Mouse (Mus musculus) hindbrain, embryonic 14.5 days (tissue): ENCODE data around the gene Abcc8. TPM values are rescaled to one million over a fixed set of nuclear protein-coding genes. Genes with fewer than 3 reads are reported as not detected.
A peak's percentile ranks its signal among the peaks of the same experiment; 100 is the strongest.
"Not testable (repeated sequence)": the region's sequence is repeated elsewhere in the genome, so short reads cannot be mapped to it uniquely, and the experiment has no call there.

Source experiments
- ATAC-seq: fragments of 200-750 bp; cut with Nextera tagmentation; 2 replicates; pipeline ENCODE4 v1.8.0; 2017; ENCODE audit warnings: moderate number of reproducible peaks, mild to moderate bottlenecking, moderate TSS enrichment, moderate library complexity; ENCODE audit not compliant: low FRiP score
- DNase-seq: peaks from one replicate; pipeline ENCODE4 v3.0.0-alpha.2; 2015; ENCODE audit warnings: low spot score
- H3K27ac ChIP-seq: fragments of 300-500 bp; sonication (generic); 2 replicates; pipeline ENCODE4 v1.5.1; 2014; ENCODE audit warnings: mild to moderate bottlenecking, moderate library complexity
- H3K27me3 ChIP-seq: fragments of 300-500 bp; sonication (generic); 2 replicates; pipeline ENCODE4 v1.6.1; 2014; ENCODE audit warnings: mild to moderate bottlenecking, low read length, mixed read lengths; ENCODE audit not compliant: control insufficient read depth, insufficient read depth
- H3K36me3 ChIP-seq: fragments of 300-500 bp; sonication (generic); replicated peaks from 2 replicates; pipeline ENCODE4 v1.6.1; 2014; ENCODE audit not compliant: control insufficient read depth, insufficient read depth
- H3K4me1 ChIP-seq: fragments of 300-500 bp; sonication (generic); replicated peaks from 2 replicates; pipeline ENCODE4 v1.6.1; 2014; ENCODE audit warnings: antibody characterized with exemption, low read length, mixed read lengths; ENCODE audit not compliant: control insufficient read depth, insufficient read depth
- H3K4me2 ChIP-seq: fragments of 300-500 bp; sonication (generic); replicated peaks from 2 replicates; pipeline ENCODE4 v1.6.1; 2014; ENCODE audit warnings: mild to moderate bottlenecking, moderate library complexity
- H3K4me3 ChIP-seq: fragments of 300-500 bp; sonication (generic); replicated peaks from 2 replicates; pipeline ENCODE4 v1.5.1; 2014; ENCODE audit warnings: mild to moderate bottlenecking, low read length
- H3K9ac ChIP-seq: fragments of 300-500 bp; sonication (generic); 2 replicates; pipeline ENCODE4 v1.6.1; 2014
- H3K9me3 ChIP-seq: fragments of 300-500 bp; sonication (generic); 2 replicates; pipeline ENCODE4 v1.6.1; 2016; ENCODE audit warnings: low read length; ENCODE audit not compliant: control insufficient read depth
- WGBS: fragments of 180-500 bp; shearing (Covaris S2); extraction: QIAGEN DNeasy Blood & Tissue Kit; methylation state at CpG from one replicate; pipeline ENCODE4 v1.1.7; 2014; 5-methylcytosine and 5-hydroxymethylcytosine counted together
- polyA plus RNA-seq: library from polyadenylated mRNA; unstranded; fragments of >200 nt; fragmentation: Nextera tagmentation; extraction: Ambion mirVana; gene quantifications from 2 replicates; pipeline ENCODE4 v1.2.1, GENCODE M21; 2014

Abcc8 gene
- polyA plus RNA-seq, 1 experiment from 2014 or later: 13.8 TPM

DNA sequence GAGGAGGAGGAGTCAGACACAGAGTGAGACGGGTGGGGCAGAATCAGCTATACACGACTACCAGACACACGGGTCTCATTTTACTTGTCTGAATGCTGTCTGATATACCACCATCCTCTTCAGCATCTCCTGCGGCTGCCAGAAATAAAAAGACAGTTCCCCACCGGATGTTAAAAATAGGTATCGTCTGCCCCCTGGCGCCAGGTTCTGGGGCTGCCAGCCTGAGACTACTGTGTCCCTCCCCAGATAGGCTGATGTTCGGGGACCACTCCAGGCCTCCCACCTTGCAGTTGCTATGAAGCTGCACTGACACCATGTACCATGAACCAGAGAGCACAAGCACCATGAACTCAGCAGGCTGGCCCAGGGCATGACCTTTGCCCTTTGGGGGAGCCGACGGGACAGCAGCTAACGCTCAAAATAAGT lies 24.2 kb upstream of the Abcc8 start:
- H3K36me3 ChIP-seq: no peaks in the 10 kb centered on the region
- 39% methylated on average over 11 of the region's 11 CpGs for WGBS
- no peak overlapping the region for H3K4me3 ChIP-seq
- H3K27ac ChIP-seq: no peak overlapping the region
- no peak overlapping the region for H3K9ac ChIP-seq
- H3K9me3 ChIP-seq: no peaks in the 10 kb centered on the region
- no peaks in the 10 kb centered on the region for H3K27me3 ChIP-seq
- ATAC-seq (peak; percentile 35; the same call in 1 of the 2 replicates), DNase-seq (peak; percentile 67)
- peaks cover 9% of the 10 kb centered on the region; the same call in 1 of the 2 replicates for H3K4me1 ChIP-seq
- H3K4me2 ChIP-seq: no peak overlapping the region

- Histone ChIP-seq H3K4me3 (no peak overlapping the region), H3K9ac (no peak overlapping the region), H3K9me3 (no peaks in the 10 kb centered on the region), H3K27me3 (no peaks in the 10 kb centered on the region), H3K4me2 (0 out of 2 replicates have a peak overlapping the region, but pooled peaks have one; percentile 4), H3K4me1 (peaks cover 9% of the 10 kb centered on the region; the same call in 1 of the 2 replicates), H3K36me3 (no peaks in the 10 kb centered on the region), H3K27ac (no peak overlapping the region)
- ATAC-seq (no peak), DNase-seq (no peak)
- WGBS: 22% methylated on average over 14 of the region's 14 CpGs
These were observed 21.8 kb upstream of the Abcc8 start for GRCm38 (mm10) chr7:46201649-46202048.

DNA sequence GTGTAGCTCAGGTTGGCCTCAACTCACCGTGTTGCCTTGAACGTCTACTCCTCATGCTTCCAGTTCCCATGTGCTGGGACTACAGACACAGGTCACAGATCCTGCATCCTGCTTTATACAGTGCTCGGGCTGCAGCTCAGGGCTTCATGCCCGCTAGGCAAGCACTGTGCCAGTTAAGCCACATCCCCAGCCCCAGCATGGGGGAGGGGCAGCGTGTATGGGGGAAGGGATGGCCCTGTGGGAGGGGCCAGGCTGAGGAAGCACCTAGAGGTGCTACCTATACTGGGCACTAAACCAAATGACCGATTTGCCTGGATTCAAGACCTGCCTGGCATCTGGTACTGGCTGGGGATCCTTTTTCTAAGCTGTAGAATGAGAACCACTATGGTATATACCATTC lies 20.2 kb upstream of the Abcc8 start:
- Histone ChIP-seq H3K36me3 (no peaks in the 10 kb centered on the region), H3K4me3 (no peak overlapping the region), H3K27ac (no peak overlapping the region), H3K4me1 (peaks cover 9% of the 10 kb centered on the region; the same call in 1 of the 2 replicates), H3K9me3 (no peaks in the 10 kb centered on the region), H3K27me3 (no peaks in the 10 kb centered on the region), H3K4me2 (no peak overlapping the region), H3K9ac (no peak overlapping the region)
- ATAC-seq (no peak), DNase-seq (no peak)
- WGBS: 71% methylated on average over 6 of the region's 6 CpGs

DNA sequence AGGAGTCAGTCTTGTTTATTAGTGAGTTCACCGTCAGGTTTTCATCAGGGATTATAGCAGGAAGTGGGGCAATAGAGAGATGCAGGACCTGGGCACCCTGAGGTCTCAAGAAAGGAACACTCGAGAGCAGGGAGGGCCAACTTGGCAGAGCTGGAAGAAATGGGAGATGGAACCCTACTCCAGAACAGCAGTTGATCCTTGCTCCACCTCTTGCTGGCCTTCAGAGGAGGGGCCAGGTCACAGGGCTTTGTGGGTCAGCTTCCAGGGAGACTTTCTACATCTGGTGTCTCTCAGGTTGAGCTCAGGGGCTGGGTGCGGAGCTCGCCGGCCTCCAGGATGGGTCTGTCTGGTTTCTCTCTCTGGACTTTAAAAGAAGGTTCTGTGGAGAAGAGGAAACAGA lies 15.5 kb upstream of the Abcc8 start:
- no peak overlapping the region for H3K4me2 ChIP-seq
- WGBS: 90% methylated on average over 5 of the region's 5 CpGs
- H3K4me1 ChIP-seq: no peaks in the 10 kb centered on the region
- DNase-seq (no peak), ATAC-seq (no peak)
- H3K9me3 ChIP-seq: no peaks in the 10 kb centered on the region
- H3K27ac ChIP-seq: no peak overlapping the region
- no peaks in the 10 kb centered on the region for H3K36me3 ChIP-seq
- H3K9ac ChIP-seq: no peak overlapping the region
- no peak overlapping the region for H3K4me3 ChIP-seq
- H3K27me3 ChIP-seq: no peaks in the 10 kb centered on the region

DNA sequence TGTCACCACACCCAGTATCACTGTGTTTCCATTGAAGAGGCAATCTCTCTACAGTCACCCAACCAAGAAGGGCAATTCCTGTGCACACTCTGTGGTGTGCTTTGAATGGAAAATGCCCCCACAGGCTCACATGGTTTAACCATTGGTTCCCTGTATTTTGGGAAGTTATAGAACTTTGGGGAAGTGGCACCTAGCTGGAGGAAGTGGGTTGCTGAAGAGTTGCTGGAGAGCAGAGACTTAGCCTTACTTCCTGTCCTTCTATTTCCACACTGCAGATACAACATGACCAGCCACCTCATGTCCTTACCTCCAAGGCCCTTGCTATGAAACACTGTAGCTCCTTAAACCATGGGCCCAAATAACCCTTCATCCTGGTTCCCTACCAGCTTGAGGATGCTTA lies 4.4 kb upstream of the Abcc8 start:
- no peak overlapping the region for H3K9ac ChIP-seq
- no peaks in the 10 kb centered on the region; the same call in 1 of the 2 replicates for H3K4me1 ChIP-seq
- no peak overlapping the region for H3K4me3 ChIP-seq
- no peaks in the 10 kb centered on the region for H3K9me3 ChIP-seq
- H3K36me3 ChIP-seq: no peaks in the 10 kb centered on the region
- DNase-seq (no peak), ATAC-seq (no peak)
- H3K27me3 ChIP-seq: peaks cover 19% of the 10 kb centered on the region
- H3K4me2 ChIP-seq: no peak overlapping the region
- H3K27ac ChIP-seq: no peak overlapping the region

GRCm38 (mm10) chr7:46181590-46181989 lies 1.8 kb upstream of the Abcc8 start:
- peak; percentile 43; the same call in 1 of the 2 replicates for ATAC-seq

GRCm38 (mm10) chr7:46168980-46169379 lies 10.9 kb downstream of the Abcc8 start:
- not testable (repeated sequence) for ATAC-seq

More at GRCm38 (mm10) chr7:46181590-46181989, 1.8 kb upstream of the Abcc8 start:
- Histone ChIP-seq H3K36me3 (no peaks in the 10 kb centered on the region), H3K27me3 (peaks cover 32% of the 10 kb centered on the region), H3K9ac (no peak overlapping the region), H3K4me1 (no peaks in the 10 kb centered on the region; the same call in 1 of the 2 replicates), H3K4me3 (no peak overlapping the region), H3K4me2 (no peak overlapping the region), H3K9me3 (no peaks in the 10 kb centered on the region), H3K27ac (no peak overlapping the region)
- DNase-seq: peak; percentile 82
- 2% methylated on average over 3 of the region's 3 CpGs for WGBS

GRCm38 (mm10) chr7:46168402-46168801 lies 11.4 kb downstream of the Abcc8 start:
- 94% methylated on average over 6 of the region's 6 CpGs for WGBS
- DNase-seq (no peak), ATAC-seq (no peak)
- Histone ChIP-seq H3K4me2 (no peak overlapping the region), H3K36me3 (no peaks in the 10 kb centered on the region), H3K27ac (no peak overlapping the region), H3K4me3 (no peak overlapping the region), H3K4me1 (no peaks in the 10 kb centered on the region), H3K9ac (no peak overlapping the region), H3K27me3 (no peaks in the 10 kb centered on the region), H3K9me3 (no peaks in the 10 kb centered on the region)

More at GRCm38 (mm10) chr7:46168980-46169379, 10.9 kb downstream of the Abcc8 start:
- not testable (repeated sequence) for H3K4me1 ChIP-seq, H3K4me3 ChIP-seq, H3K27me3 ChIP-seq, H3K4me2 ChIP-seq, H3K9me3 ChIP-seq, H3K9ac ChIP-seq, H3K27ac ChIP-seq, DNase-seq, H3K36me3 ChIP-seq
- WGBS: 89% methylated on average over 1 of the region's 1 CpGs

GRCm38 (mm10) chr7:46167901-46168300 lies 11.9 kb downstream of the Abcc8 start:
- no peaks in the 10 kb centered on the region for H3K4me1 ChIP-seq
- 94% methylated on average over 7 of the region's 7 CpGs for WGBS
- H3K4me3 ChIP-seq: no peak overlapping the region
- H3K27ac ChIP-seq: no peak overlapping the region
- no peaks in the 10 kb centered on the region for H3K9me3 ChIP-seq
- H3K27me3 ChIP-seq: no peaks in the 10 kb centered on the region
- no peak for DNase-seq
- H3K9ac ChIP-seq: no peak overlapping the region
- no peak overlapping the region for H3K4me2 ChIP-seq
- no peaks in the 10 kb centered on the region for H3K36me3 ChIP-seq
- ATAC-seq: no peak

GRCm38 (mm10) chr7:46165876-46166275 lies 14.0 kb downstream of the Abcc8 start:
- WGBS: 93% methylated on average over 11 of the region's 11 CpGs
- no peak for DNase-seq
- ATAC-seq: no peak
- Histone ChIP-seq H3K9me3 (no peaks in the 10 kb centered on the region), H3K9ac (no peak overlapping the region), H3K27me3 (no peaks in the 10 kb centered on the region), H3K36me3 (no peaks in the 10 kb centered on the region), H3K4me2 (no peak overlapping the region), H3K4me3 (no peak overlapping the region), H3K27ac (no peak overlapping the region), H3K4me1 (0 out of 2 replicates have a peak, but pooled peaks cover 6% of the 10 kb centered on the region)
